Mouse (Mus musculus): ENCODE data around the gene A430005L14Rik.

DNA sequence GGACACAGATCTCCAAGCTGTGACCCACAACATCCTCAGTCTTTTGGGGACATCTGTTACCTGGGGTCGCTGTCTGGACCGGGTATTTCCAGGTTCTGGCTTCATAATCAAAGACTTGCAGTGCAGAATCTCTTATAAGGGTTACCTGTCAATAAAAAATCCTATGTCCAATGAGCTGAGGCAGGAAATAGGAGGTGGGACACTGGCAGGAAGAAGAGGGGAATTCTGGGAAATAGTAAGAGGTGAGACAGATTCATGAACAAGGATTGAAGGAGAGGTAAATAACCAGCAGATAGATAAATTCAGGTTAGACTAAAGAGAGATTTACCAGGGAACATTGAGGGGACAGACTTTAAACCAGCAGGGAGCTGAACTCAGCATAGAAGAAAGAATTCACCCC, 6.7 kb upstream of the A430005L14Rik start:
- TF ChIP-seq CTCF (IDR thresholded peaks at IDR 0.05; ENCODE audit: borderline replicate concordance, control insufficient read depth, extremely low read depth, insufficient read depth, low read length, poor library complexity) (no peak), POLR2A (IDR thresholded peaks at IDR 0.05; ENCODE audit: control insufficient read depth, extremely low read depth, insufficient read depth, low read length, poor library complexity) (no peak)
